Mouse (Mus musculus): ENCODE results near the gene Mtif2.

Gene Mtif2

GRCm38 (mm10) chr11:29560452-29560851, 34.2 kb downstream of the Mtif2 start:
- DNase-seq: no peak

- DNase-seq: no peak
Measured at GRCm38 (mm10) chr11:29560990-29561389, 34.8 kb downstream of the Mtif2 start.

- no peak for DNase-seq
Measured at GRCm38 (mm10) chr11:29563406-29563805, 37.2 kb downstream of the Mtif2 start.

GRCm38 (mm10) chr11:29571536-29571935, 45.3 kb downstream of the Mtif2 start:
- DNase-seq: no peak

- no peak for DNase-seq
Measured at GRCm38 (mm10) chr11:29572656-29573055, 46.4 kb downstream of the Mtif2 start.

GRCm38 (mm10) chr11:29579610-29580009, 53.4 kb downstream of the Mtif2 start:
- no peak for DNase-seq
